Mouse (Mus musculus) cerebellum, adult 2 months (tissue): ENCODE measurements around the gene Dab2ip. TPM values are rescaled to one million over a fixed set of nuclear protein-coding genes. Genes with fewer than 3 reads are reported as not detected.

ENCODE experiments used
- DNase-seq, 2 experiments: peaks; one replicate each; pipeline ENCODE4 v3.0.0; 2021
- H3K27ac ChIP-seq: fragments of 200-500 bp; 2 replicates; pipeline ENCODE4 v1.5.1; 2012; ENCODE audit warnings: low read length, control low read depth, inconsistent platforms; ENCODE audit not compliant: insufficient read depth
- H3K27me3 ChIP-seq: fragments of 200-500 bp; 2 replicates; pipeline ENCODE4 v1.6.1; 2012; ENCODE audit warnings: inconsistent platforms, mild to moderate bottlenecking, low read length, moderate library complexity; ENCODE audit not compliant: control insufficient read depth, insufficient read depth
- H3K4me1 ChIP-seq: fragments of 200-500 bp; 2 replicates; pipeline ENCODE4 v1.6.1; 2011; ENCODE audit warnings: low read length; ENCODE audit not compliant: control insufficient read depth, insufficient read depth
- H3K4me3 ChIP-seq: fragments of 200-500 bp; replicated peaks from 2 replicates; pipeline ENCODE3; 2011; ENCODE audit warnings: mild to moderate bottlenecking, low read depth, low read length, control low read depth; ENCODE audit not compliant: insufficient read depth
- CTCF ChIP-seq: fragments of 200-500 bp; IDR thresholded peaks from 2 replicates; pipeline ENCODE4 v1.5.1; 2011; ENCODE audit warnings: low read depth, mild to moderate bottlenecking, control low read depth, low read length, moderate library complexity, borderline replicate concordance; ENCODE audit not compliant: insufficient read depth
- POLR2A ChIP-seq: fragments of 200-500 bp; IDR thresholded peaks from 2 replicates; pipeline ENCODE4 v1.6.1; 2011; ENCODE audit warnings: low read length, control low read depth, borderline replicate concordance; ENCODE audit not compliant: insufficient read depth
- WGBS: fragments of 180-500 bp; shearing (Covaris S2); methylation state at CpG from one replicate; pipeline ENCODE4 v1.1.7; 2018; 5-methylcytosine and 5-hydroxymethylcytosine counted together
- polyA plus RNA-seq: library from polyadenylated mRNA; depleted of rRNA; stranded (reverse); fragments of >200 nt; gene quantifications from 2 replicates; pipeline ENCODE4 v1.2.3, GENCODE M21; 2012

Gene Dab2ip
- polyA plus RNA-seq, 1 experiment, result 136 TPM

DNA sequence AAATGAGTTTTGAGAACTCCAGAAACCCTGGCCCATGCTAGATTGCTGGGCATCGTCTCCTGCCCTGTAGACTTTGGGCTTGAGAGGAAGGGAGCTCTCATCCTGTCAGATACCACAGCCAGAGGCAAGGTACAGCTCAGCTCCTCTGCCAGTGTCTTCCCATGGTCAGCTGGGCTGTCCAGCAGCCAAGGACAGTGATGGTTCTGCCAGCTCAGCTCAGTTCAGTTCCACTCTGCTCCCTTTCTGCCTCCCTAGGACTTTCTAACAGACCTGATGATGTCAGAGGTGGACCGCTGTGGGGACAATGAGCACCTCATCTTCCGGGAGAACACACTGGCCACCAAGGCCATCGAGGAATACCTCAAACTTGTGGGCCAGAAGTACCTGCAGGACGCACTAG lies 154.5 kb downstream of the Dab2ip start:
- TF ChIP-seq CTCF (no peak), POLR2A (no peak)
- no peak overlapping the region for H3K27ac ChIP-seq
- no peak overlapping the region for H3K4me3 ChIP-seq
- H3K4me1 ChIP-seq, result peaks cover 57% of the 10 kb centered on the region
- 80% methylated on average over 5 of the region's 5 CpGs for WGBS
- no peak for DNase-seq
- H3K27me3 ChIP-seq, result no peaks in the 10 kb centered on the region

- DNase-seq, result no peak
- 25% methylated on average over 7 of the region's 7 CpGs for WGBS
- no peak overlapping the region for H3K4me3 ChIP-seq
- no peak overlapping the region for H3K27ac ChIP-seq
- peaks cover 60% of the 10 kb centered on the region for H3K4me1 ChIP-seq
- no peak for TF ChIP-seq CTCF
- TF ChIP-seq POLR2A, result no peak
- no peaks in the 10 kb centered on the region for H3K27me3 ChIP-seq
Measured at GRCm38 (mm10) chr2:35713460-35713859, 155.4 kb downstream of the Dab2ip start.

DNA sequence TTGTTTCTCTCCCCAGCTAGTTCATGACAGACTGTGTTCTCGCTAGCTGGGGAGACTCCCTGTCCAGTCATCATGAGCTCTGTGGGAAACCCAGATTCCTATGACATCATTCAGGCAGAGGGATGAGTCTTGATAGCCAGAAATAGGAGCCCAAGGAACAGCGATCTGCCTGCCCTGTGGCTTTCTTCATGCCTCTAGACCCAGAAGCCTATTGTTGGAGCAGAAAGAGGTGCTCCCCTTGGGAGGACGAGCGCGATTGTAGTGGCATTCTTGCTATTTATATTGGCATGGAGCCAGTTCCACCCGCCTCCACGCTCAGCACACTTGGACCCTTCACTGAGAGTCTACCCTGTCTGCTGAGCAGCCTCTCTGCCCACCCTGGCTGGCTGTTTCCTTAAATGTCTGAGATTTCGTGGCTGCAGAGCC lies 156.7 kb downstream of the Dab2ip start:
- Histone ChIP-seq H3K27me3 (no peaks in the 10 kb centered on the region), H3K4me1 (peaks cover 69% of the 10 kb centered on the region), H3K4me3 (no peak overlapping the region), H3K27ac (peak overlapping the region; percentile 11)
- 9% methylated on average over 8 of the region's 8 CpGs for WGBS
- no peak for TF ChIP-seq POLR2A
- TF ChIP-seq CTCF, result no peak
- DNase-seq, result peak; percentile 57 to 80

DNA sequence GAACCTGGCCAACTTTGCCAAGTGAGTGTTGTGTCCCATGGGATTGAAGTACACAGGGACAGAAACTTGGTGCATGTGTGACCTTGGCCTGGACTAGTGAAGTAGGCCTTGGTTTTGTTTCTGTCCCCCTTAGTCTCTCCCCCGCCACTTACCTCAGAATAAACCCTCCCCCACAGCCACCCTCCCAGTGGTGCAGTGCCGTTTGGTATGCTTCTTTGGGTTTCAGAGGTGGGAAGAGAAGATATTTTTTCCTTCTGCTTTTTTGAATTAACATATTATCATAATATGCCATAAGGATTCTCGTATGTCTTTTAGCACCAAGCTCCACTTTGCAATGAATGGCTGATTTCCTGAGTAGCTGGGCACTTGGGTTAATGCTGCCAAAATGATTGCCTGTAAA lies 157.4 kb downstream of the Dab2ip start:
- DNase-seq, result no peak
- WGBS, result 86% methylated on average over 3 of the region's 3 CpGs
- H3K4me1 ChIP-seq, result peaks cover 71% of the 10 kb centered on the region
- no peak overlapping the region for H3K4me3 ChIP-seq
- H3K27me3 ChIP-seq, result no peaks in the 10 kb centered on the region
- H3K27ac ChIP-seq, result no peak overlapping the region
- TF ChIP-seq CTCF (no peak), POLR2A (no peak)

GRCm38 (mm10) chr2:35716175-35716574 lies 158.1 kb downstream of the Dab2ip start:
- 49% methylated on average over 1 of the region's 1 CpGs for WGBS
- no peak for TF ChIP-seq CTCF
- TF ChIP-seq POLR2A, result no peak
- Histone ChIP-seq H3K27ac (no peak overlapping the region), H3K4me3 (no peak overlapping the region), H3K27me3 (no peaks in the 10 kb centered on the region), H3K4me1 (peaks cover 72% of the 10 kb centered on the region)
- DNase-seq, result no peak

GRCm38 (mm10) chr2:35718003-35718500 lies 160.0 kb downstream of the Dab2ip start:
- H3K27me3 ChIP-seq, result no peaks in the 10 kb centered on the region
- H3K4me3 ChIP-seq, result no peak overlapping the region
- no peak for DNase-seq
- no peak overlapping the region for H3K27ac ChIP-seq
- 52% methylated on average over 5 of the region's 5 CpGs for WGBS
- peaks cover 79% of the 10 kb centered on the region for H3K4me1 ChIP-seq
- 0 out of 2 replicates have a peak, but pooled peaks have one; percentile 0 for TF ChIP-seq CTCF
- TF ChIP-seq POLR2A, result no peak

- no peaks in the 10 kb centered on the region for H3K27me3 ChIP-seq
- H3K27ac ChIP-seq, result peak overlapping the region; percentile 22; the same call in 1 of the 2 replicates
- H3K4me3 ChIP-seq, result no peak overlapping the region
- WGBS, result 20% methylated on average over 9 of the region's 9 CpGs
- no peak for DNase-seq
- no peak for TF ChIP-seq CTCF
- TF ChIP-seq POLR2A, result no peak
- H3K4me1 ChIP-seq, result peaks cover 81% of the 10 kb centered on the region
Measured at GRCm38 (mm10) chr2:35718662-35719061, 160.6 kb downstream of the Dab2ip start.

GRCm38 (mm10) chr2:35719230-35720005 lies 161.4 kb downstream of the Dab2ip start:
- no peak for TF ChIP-seq POLR2A
- peak; percentile 34; the same call in 1 of the 2 replicates for TF ChIP-seq CTCF
- Histone ChIP-seq H3K27ac (peak overlapping the region; percentile 70), H3K27me3 (no peaks in the 10 kb centered on the region), H3K4me3 (no peak overlapping the region), H3K4me1 (peaks cover 76% of the 10 kb centered on the region)
- WGBS, result 18% methylated on average over 12 of the region's 12 CpGs
- peak in 1 of 2 experiments; percentile 48 for DNase-seq
